Comparison of ENCODE assay signal across 9 mouse cellular contexts in genomic region chr8:126382749-126383148, GRCm38 (mm10). TPM values are rescaled to one million over a fixed set of nuclear protein-coding genes. Genes with fewer than 3 reads are reported as not detected.
A peak's percentile ranks its signal among the peaks of the same experiment; 100 is the strongest.
DNase-seq lines count a peak whose midpoint lies in the region; ATAC-seq lines count a peak whose summit lies in the region.
"Had no signal": no experiment of that assay in that cellular context is flagged by ENCODE, and none has a peak within 500 bp of the region (broad histone marks: within the 10 kb centered on the region; RNA-seq: fewer than 3 reads in every experiment).

No protein-coding gene starts in this region.

- H3K27ac ChIP-seq in hindbrain, embryonic 11.5 days (ENCODE audit: low read depth, low read length): no peak overlapping the region
- H3K27ac ChIP-seq in hindbrain, embryonic 13.5 days: no peak overlapping the region
- H3K27ac ChIP-seq in hindbrain, embryonic 14.5 days: no peak overlapping the region

- no peak overlapping the region for H3K9ac ChIP-seq in hindbrain, embryonic 11.5 days (ENCODE audit: low read depth, low read length)
- H3K9ac ChIP-seq in hindbrain, embryonic 13.5 days: no peak overlapping the region
- H3K9ac ChIP-seq in hindbrain, embryonic 14.5 days: no peak overlapping the region

- no peaks in the 10 kb centered on the region for H3K36me3 ChIP-seq in hindbrain, embryonic 11.5 days (ENCODE audit: control insufficient read depth, insufficient read depth, low read length)
- H3K36me3 ChIP-seq in hindbrain, embryonic 13.5 days: no peaks in the 10 kb centered on the region
- H3K36me3 ChIP-seq in hindbrain, embryonic 14.5 days (replicated peaks; ENCODE audit: control insufficient read depth, insufficient read depth): no peaks in the 10 kb centered on the region

- H3K4me2 ChIP-seq in hindbrain, embryonic 11.5 days (replicated peaks; ENCODE audit: low read depth, low read length): no peak overlapping the region
- no peak overlapping the region for H3K4me2 ChIP-seq in hindbrain, embryonic 13.5 days
- H3K4me2 ChIP-seq in hindbrain, embryonic 14.5 days (replicated peaks): no peak overlapping the region

- no peaks in the 10 kb centered on the region for H3K4me1 ChIP-seq in hindbrain, embryonic 11.5 days (replicated peaks; ENCODE audit: control insufficient read depth, insufficient read depth, low read length)
- no peaks in the 10 kb centered on the region for H3K4me1 ChIP-seq in hindbrain, embryonic 13.5 days (replicated peaks)
- no peaks in the 10 kb centered on the region for H3K4me1 ChIP-seq in hindbrain, embryonic 14.5 days (replicated peaks; ENCODE audit: control insufficient read depth, insufficient read depth, low read length)

- peak; percentile 63 for DNase-seq in hindbrain, embryonic 11.5 days (ENCODE audit: low spot score)
- DNase-seq in ES-CJ7 (ENCODE audit: low read depth, low spot score): peak; percentile 76
- peak; percentile 61 for DNase-seq in hindbrain, embryonic 14.5 days (ENCODE audit: low spot score)
- peak; percentile 5 to 16 for DNase-seq in lung, adult 18-20 months
- DNase-seq in testis, postnatal 10 days (ENCODE audit: low spot score): peak; percentile 47
- no peak for DNase-seq in gastrocnemius, postnatal 36 days

- no peak overlapping the region for H3K4me3 ChIP-seq in hindbrain, embryonic 11.5 days (ENCODE audit: low read depth, low read length)
- no peak overlapping the region for H3K4me3 ChIP-seq in hindbrain, embryonic 13.5 days
- no peak overlapping the region for H3K4me3 ChIP-seq in hindbrain, embryonic 14.5 days (replicated peaks; ENCODE audit: low read length)
- H3K4me3 ChIP-seq: myocyte had no signal

- intact Hi-C loops in gastrocnemius, postnatal 36 days (cut with DNase I): loop anchor here (5.0 kb wide), 1 partner anchor 125 kb away; no protein-coding TSS in a partner anchor

- ATAC-seq in hindbrain, embryonic 11.5 days (ENCODE audit: low FRiP score): no peak
- no peak for ATAC-seq in hindbrain, embryonic 13.5 days (ENCODE audit: low FRiP score)
- peak; percentile 47; the same call in 1 of the 2 replicates for ATAC-seq in cerebellum, adult (ENCODE audit: insufficient number of reproducible peaks, low FRiP score, low TSS enrichment)
- no peak for ATAC-seq in hindbrain, embryonic 14.5 days (ENCODE audit: low FRiP score)

- H3K27me3 ChIP-seq in hindbrain, embryonic 11.5 days (ENCODE audit: control insufficient read depth, insufficient read depth, low read length): no peaks in the 10 kb centered on the region
- peaks cover 6% of the 10 kb centered on the region; the same call in 1 of the 2 replicates for H3K27me3 ChIP-seq in hindbrain, embryonic 13.5 days
- no peaks in the 10 kb centered on the region for H3K27me3 ChIP-seq in hindbrain, embryonic 14.5 days (ENCODE audit: control insufficient read depth, insufficient read depth, low read length)

- H3K9me3 ChIP-seq in hindbrain, embryonic 11.5 days (ENCODE audit: control insufficient read depth, low read length): no peaks in the 10 kb centered on the region
- no peaks in the 10 kb centered on the region for H3K9me3 ChIP-seq in hindbrain, embryonic 13.5 days
- H3K9me3 ChIP-seq in hindbrain, embryonic 14.5 days (ENCODE audit: control insufficient read depth, low read length): no peaks in the 10 kb centered on the region

- 68% methylated on average over 5 of the region's 5 CpGs for WGBS in hindbrain, embryonic 11.5 days
- 78% methylated on average over 5 of the region's 5 CpGs for WGBS in hindbrain, embryonic 13.5 days
- WGBS in hindbrain, embryonic 14.5 days: 71% methylated on average over 5 of the region's 5 CpGs

RNA-seq across cellular contexts. Expression of gene Coa6, which starts 39.6 kb away (rescaled TPM):
- 46.8 and 50.7 TPM in 2 replicates for polyA plus RNA-seq in hindbrain, embryonic 11.5 days (2014; fragmentation: Nextera tagmentation; extraction: Ambion mirVana)
- 46.8 and 49.6 TPM in 2 replicates for polyA plus RNA-seq in hindbrain, embryonic 13.5 days (2015; fragmentation: Nextera tagmentation; extraction: Ambion mirVana)
- polyA plus RNA-seq in hindbrain, embryonic 14.5 days (2014; fragmentation: Nextera tagmentation; extraction: Ambion mirVana): 44.7 and 51.1 TPM in 2 replicates
- 10 to 100 TPM; 18.3 to 20.9 TPM for total RNA-seq in gastrocnemius, postnatal 36 days (2021)

Comparison
In these comparisons a context has a peak if more than half of its experiments do, and no peak if none do; other contexts are left out.
1. DNase-seq: peak in hindbrain, embryonic 11.5 days (single experiment), ES-CJ7 (single experiment), hindbrain, embryonic 14.5 days (single experiment), lung, adult 18-20 months (2 of 2) and testis, postnatal 10 days (single experiment); none in gastrocnemius, postnatal 36 days (0 of 2).